In genomic region chr6:112492656-112493055, GRCm38 (mm10) we compare ENCODE assay signal across 24 mouse cellular contexts. TPM values are rescaled to one million over a fixed set of nuclear protein-coding genes. Genes with fewer than 3 reads are reported as not detected.
"Had no signal": no experiment of that assay in that cellular context is flagged by ENCODE, and none has a peak within 500 bp of the region (broad histone marks: within the 10 kb centered on the region; RNA-seq: fewer than 3 reads in every experiment).

No protein-coding gene starts in this region.

- H3K4me3 ChIP-seq: heart, embryonic 10.5 days; heart, embryonic 12.5 days; hindbrain, embryonic 10.5 days; hindbrain, embryonic 12.5 days; intestine, embryonic 15.5 days; layer of hippocampus, adult 2 months; left cerebral cortex, adult 2 months; limb, embryonic 13.5 days; limb, embryonic 15.5 days had no signal

- H3K36me3 ChIP-seq: heart, embryonic 10.5 days; heart, embryonic 12.5 days; hindbrain, embryonic 10.5 days; hindbrain, embryonic 12.5 days; intestine, embryonic 15.5 days; limb, embryonic 13.5 days; limb, embryonic 15.5 days had no signal

- DNase-seq: gastrocnemius, postnatal 14 days; gastrocnemius, postnatal 36 days; heart, postnatal 10 days; heart, postnatal 4 days; kidney, adult 18-20 months; kidney, adult 8-10 months; kidney, postnatal 10 days; kidney, postnatal 25 days; kidney, postnatal 4 days; left cerebral cortex, postnatal 4 days had no signal

- H3K9ac ChIP-seq: heart, embryonic 12.5 days; hindbrain, embryonic 12.5 days; hindbrain, embryonic 14.5 days; intestine, embryonic 15.5 days; limb, embryonic 13.5 days; limb, embryonic 15.5 days had no signal

- H3K27ac ChIP-seq: heart, embryonic 10.5 days; hindbrain, embryonic 10.5 days; hindbrain, embryonic 12.5 days; hindbrain, embryonic 14.5 days; intestine, embryonic 15.5 days; layer of hippocampus, adult 2 months; left cerebral cortex, adult 2 months; limb, embryonic 13.5 days; limb, embryonic 15.5 days had no signal

RNA-seq across cellular contexts. Expression of gene Oxtr, which starts 2.9 kb away (rescaled TPM):
- total RNA-seq: granulocyte monocyte progenitor cell, adult 5-6 weeks; liver, adult 2 months had no signal
- polyA plus RNA-seq: inflammation-experienced regulatory T-cells, adult 6 months; liver, adult 2 months had no signal

RNA-seq across cellular contexts. Expression of gene Cav3, which starts 33.4 kb away (rescaled TPM):
- total RNA-seq: granulocyte monocyte progenitor cell, adult 5-6 weeks; left cerebral cortex, postnatal 4 days had no signal
- polyA plus RNA-seq: hindbrain, embryonic 10.5 days; hindbrain, embryonic 16.5 days; inflammation-experienced regulatory T-cells, adult 6 months; liver, adult 2 months had no signal
